Mouse (Mus musculus): ENCODE measurements around the gene Map1lc3a.

The Map1lc3a gene

DNA sequence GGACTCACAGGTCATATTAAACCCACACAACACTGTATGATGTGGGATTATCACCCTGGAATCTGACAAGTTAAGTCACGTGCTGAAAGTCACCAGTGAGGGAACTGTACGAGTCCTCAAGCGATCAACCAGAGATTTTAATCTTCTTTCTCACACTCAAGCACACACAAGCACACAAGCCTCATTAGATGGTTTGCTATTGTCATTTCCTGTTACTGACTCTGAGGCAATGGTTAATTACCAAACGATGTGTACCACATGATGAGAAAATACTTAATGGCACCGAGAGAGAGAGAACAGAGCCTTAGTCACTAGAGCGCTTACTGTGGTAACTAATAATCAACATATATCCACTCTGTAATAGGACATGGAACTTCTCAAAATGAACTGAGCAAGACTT lies 9.6 kb downstream of the Map1lc3a start:
- DNase-seq (ENCODE audit: low spot score) = no peak

- DNase-seq (ENCODE audit: low spot score) = no peak
These were observed 11.6 kb downstream of the Map1lc3a start for GRCm38 (mm10) chr2:155287456-155288250.

DNA sequence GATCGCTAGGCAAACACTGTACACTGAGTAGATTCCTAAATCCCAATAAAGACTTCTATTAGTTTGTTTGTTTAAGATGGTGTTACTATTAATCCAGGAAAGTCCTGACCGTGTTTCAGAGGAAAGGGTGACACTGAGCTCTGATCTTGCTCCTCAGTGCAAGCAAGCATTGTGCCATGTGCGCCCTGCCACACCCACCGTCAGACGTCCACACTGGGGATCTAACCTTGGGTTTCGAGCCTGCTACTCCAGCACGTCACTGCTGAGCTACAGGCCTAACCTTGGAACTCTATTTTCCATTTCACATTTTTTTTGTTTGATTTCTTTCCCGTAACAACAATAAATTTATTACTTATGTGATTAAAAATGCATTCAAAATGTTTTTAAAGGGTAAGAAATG lies 14.0 kb downstream of the Map1lc3a start:
- no peak for DNase-seq (ENCODE audit: low spot score)

GRCm38 (mm10) chr2:155293382-155293781 lies 17.3 kb downstream of the Map1lc3a start:
- DNase-seq (ENCODE audit: low spot score) = peak; percentile 37

GRCm38 (mm10) chr2:155293946-155294345 lies 17.8 kb downstream of the Map1lc3a start:
- no peak for DNase-seq (ENCODE audit: low spot score)

GRCm38 (mm10) chr2:155295453-155295852 lies 19.4 kb downstream of the Map1lc3a start:
- DNase-seq (ENCODE audit: low spot score) = no peak

GRCm38 (mm10) chr2:155299563-155299962 lies 23.5 kb downstream of the Map1lc3a start:
- DNase-seq (ENCODE audit: low spot score) = no peak

GRCm38 (mm10) chr2:155308936-155309592 lies 33.0 kb downstream of the Map1lc3a start:
- DNase-seq (ENCODE audit: low spot score) = peak; percentile 56

DNA sequence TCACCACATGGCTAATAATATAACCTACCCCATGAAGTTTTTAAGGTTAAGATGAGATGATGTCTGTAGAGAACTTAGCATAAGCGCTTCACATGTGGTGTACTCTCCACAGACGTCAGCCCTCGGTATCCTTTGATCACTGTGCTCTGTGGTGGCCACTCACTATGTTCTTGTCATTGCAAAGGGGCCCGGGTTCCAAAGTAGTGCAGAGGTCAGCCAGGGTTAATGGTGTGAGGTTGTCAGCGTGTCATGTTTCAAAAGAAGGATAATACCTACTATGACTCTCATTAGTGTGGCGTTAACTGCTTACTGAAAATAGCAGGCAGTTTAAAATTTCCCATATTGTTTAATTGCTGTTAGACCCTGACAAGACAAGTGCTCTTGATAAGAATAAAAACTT lies 37.6 kb downstream of the Map1lc3a start:
- DNase-seq (ENCODE audit: low spot score) = no peak

DNA sequence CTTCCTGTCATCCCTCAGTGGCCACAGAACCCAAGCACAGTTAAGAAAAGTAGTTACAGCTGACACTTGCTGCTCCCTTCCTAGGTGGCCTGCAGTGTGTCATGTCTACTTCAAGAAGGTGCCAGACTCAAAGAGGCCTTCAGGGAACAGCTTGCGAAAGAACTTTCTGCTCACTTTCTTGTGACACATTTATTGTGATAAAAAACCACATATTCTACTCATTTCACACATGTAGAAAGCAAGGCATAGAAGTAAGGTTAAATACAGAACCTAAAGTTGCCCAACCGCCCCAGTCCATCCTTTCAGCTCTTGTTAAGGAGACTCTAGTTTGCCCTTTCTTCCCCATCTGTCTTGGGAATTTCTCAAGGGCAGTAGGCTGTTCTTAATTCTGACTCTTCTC lies 42.5 kb downstream of the Map1lc3a start:
- no peak for DNase-seq (ENCODE audit: low spot score)

DNA sequence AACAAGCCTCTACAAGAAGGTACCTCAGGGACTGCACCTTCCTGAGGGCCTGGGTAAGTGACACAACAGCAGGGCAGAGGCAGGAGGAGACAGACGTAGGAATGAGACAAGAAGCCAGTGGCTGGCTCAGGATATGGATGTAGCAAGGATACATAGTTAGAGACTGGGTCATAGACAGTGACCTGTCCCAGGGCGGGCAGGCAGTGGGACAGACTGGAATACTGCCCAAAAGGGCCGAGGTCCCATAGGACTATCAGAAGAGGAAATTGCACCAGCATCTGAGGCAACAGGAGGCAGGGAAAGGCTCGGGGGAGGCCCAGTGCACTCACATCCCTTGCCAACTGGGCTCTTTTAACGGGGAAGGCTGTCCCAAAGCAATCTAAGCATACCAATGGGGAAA lies 44.5 kb downstream of the Map1lc3a start:
- peak; percentile 43 for DNase-seq (ENCODE audit: low spot score)

- no peak for DNase-seq (ENCODE audit: low spot score)
These were observed 49.9 kb downstream of the Map1lc3a start for GRCm38 (mm10) chr2:155326001-155326400.
